Mouse (Mus musculus) left cerebral cortex, postnatal 10 days (tissue): ENCODE measurements around the gene Ptpn20. TPM values are rescaled to one million over a fixed set of nuclear protein-coding genes. Genes with fewer than 3 reads are reported as not detected.

Experiments
- DNase-seq, 2 experiments: peaks; one replicate each; pipeline ENCODE4 v3.0.0; 2021 to 2022; ENCODE audit warnings: low spot score in 2 of 2, mixed read lengths in 1 of 2; ENCODE audit errors: extremely low spot score in 1 of 2
- intact Hi-C: fragments of 180-260 bp; cut with DNase I; formaldehyde crosslinking; loops from one replicate; pipeline ENCODE4 v1.15.1; 2025
- total RNA-seq, 2 experiments: library from RNA; stranded (reverse); gene quantifications; 2 replicates each; pipeline ENCODE4 v1.2.3; 2021

The Ptpn20 gene
- total RNA-seq, 2 experiments from 2014 or later = 1.5 to 1.8 TPM

GRCm38 (mm10) chr14:33666301-33666700 lies 77.3 kb downstream of the Ptpn20 start:
- intact Hi-C loops = no loop called here
- DNase-seq = no peak

- no peak for DNase-seq
- intact Hi-C loops = loop anchor here (5.0 to 10.0 kb wide), 2 partner anchors 262 to 405 kb away; no protein-coding TSS in a partner anchor
Measured at GRCm38 (mm10) chr14:33669891-33670290, 80.9 kb downstream of the Ptpn20 start.

- intact Hi-C loops = loop anchor here (5.0 to 10.0 kb wide), 2 partner anchors 259 to 401 kb away; no protein-coding TSS in a partner anchor
- peak; percentile 25 to 41 for DNase-seq
Measured at GRCm38 (mm10) chr14:33673350-33674087, 84.5 kb downstream of the Ptpn20 start.

GRCm38 (mm10) chr14:33677996-33678395 lies 89.0 kb downstream of the Ptpn20 start:
- DNase-seq = no peak
- intact Hi-C loops = loop anchor here (10.0 kb wide), 1 partner anchor 397 kb away; no protein-coding TSS in a partner anchor

DNA sequence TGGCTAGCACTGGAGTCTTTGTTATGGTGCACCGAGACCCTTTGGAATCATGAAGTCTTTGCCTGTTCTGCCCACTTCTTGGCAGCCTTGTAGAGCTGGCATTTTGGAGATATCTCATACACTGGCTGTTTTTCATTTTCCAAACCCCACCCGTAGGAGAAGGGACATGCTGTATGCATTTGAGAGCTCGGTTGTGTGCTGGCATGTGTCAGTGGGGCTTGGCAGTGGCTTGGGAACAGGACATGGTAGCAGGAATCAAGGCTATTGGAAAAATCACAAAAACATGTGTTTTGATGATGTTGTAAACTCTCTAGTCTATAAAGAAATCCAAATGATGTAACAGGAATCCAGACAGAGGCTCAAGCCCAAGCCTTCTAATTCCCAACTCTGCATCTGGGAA lies 89.7 kb downstream of the Ptpn20 start:
- DNase-seq = no peak
- intact Hi-C loops = loop anchor here (10.0 kb wide), 1 partner anchor 396 kb away; no protein-coding TSS in a partner anchor

- intact Hi-C loops = no loop called here
- DNase-seq = no peak
Measured at GRCm38 (mm10) chr14:33680621-33681020, 91.6 kb downstream of the Ptpn20 start.

DNA sequence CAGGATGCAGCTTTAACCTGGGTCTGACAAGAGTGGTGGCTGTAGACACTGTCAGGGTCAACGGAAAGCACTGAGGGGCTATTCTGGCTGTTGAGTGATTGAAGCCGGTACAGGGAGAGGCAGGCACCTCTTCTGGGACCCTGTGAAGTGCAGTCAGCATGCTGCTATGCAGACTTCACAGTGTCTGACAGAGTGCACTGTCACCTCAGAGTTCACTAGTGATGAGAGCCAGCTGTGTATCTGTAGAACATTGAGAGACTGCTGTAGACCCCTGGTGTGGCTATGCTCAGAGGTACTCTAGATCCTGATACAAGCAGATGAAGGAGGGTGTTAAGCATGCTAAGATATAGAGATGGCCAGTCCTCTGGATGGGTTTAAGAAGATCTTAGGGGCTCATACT lies 93.8 kb downstream of the Ptpn20 start:
- intact Hi-C loops = no loop called here

DNA sequence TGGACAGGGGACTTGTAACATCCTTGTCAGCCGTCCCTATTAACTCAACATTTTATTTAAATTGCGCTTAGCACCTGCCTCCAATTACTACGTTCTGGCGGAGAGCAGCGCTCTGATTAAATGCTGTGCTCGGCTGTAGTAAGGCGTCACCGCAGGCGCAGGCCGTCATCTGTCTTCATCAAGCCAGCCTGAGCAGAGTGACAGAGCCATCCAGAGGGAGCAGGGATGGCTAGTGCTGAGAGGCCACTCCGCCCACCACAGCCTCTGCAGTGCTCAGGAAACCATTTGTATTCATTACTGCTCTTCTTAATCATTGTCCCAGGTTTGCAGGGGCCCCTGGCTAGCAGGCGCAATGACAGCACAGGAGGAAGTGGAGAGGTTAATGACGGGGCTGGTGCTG lies 94.7 kb downstream of the Ptpn20 start:
- no peak for DNase-seq
- intact Hi-C loops = no loop called here

More for the DNA sequence above, 93.8 kb downstream of the Ptpn20 start:
- no peak for DNase-seq

DNA sequence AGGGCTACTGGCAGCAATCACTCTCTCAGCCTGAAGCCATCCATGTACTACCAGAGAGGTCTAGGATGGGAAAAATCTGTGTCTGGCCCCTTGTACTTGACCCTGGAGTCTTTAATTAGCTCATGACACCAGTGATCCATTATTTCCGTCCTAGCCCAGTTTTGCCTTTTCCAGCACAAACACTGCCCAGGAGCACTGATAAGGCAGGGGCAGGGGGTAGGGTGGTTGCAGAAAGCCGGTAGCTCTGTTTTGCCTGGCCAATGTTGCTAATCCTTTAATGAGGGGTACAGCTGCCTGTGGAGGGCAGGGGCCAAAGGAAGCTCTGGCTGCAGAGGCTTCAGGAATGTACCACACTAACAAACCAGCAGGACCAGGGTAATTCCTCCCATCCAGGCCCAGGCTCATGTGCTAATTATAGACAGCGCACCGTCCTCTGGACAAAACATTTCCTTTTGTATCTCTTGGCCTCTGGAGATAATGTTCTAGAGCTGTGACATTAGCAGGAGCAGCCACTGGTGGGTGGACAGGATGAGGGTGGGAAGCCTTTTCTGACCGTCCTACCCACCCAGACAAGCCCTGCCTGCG lies 98.5 kb downstream of the Ptpn20 start:
- intact Hi-C loops = no loop called here
- DNase-seq = no peak

DNA sequence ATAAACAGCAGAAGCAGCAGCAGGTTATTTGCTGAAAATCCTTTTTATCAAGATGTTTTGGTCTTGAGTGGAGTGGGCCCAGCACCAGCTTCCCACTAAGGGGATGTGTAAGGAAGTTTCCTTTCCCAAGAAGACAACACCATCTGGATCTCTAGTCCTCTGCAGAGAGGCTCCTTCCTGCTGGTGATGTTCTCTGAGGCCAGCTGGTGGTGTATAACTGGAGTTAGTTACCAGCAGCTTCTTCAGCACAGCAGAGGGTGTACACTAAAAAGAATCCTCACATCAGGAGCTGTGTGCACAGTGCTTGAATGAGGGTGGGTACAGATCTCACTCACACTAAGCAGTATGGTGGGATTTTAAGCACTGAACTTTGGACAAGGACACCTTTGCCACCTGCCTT lies 100.0 kb downstream of the Ptpn20 start:
- peak in 1 of 2 experiments; percentile 45 for DNase-seq
- intact Hi-C loops = no loop called here

Other genes with a start within 250 kb of the Ptpn20 start
- 100 to 1,000 TPM; 176 to 186 TPM for gene Mapk8, start 142.0 kb upstream of the Ptpn20 start, total RNA-seq
- 1 to 10 TPM in 1 of 2 experiments, under 1 TPM in 1; 0.30 to 1.2 TPM for gene Frmpd2, start 117.5 kb upstream of the Ptpn20 start, total RNA-seq